ENCODE assay signal across 9 mouse cellular contexts in genomic region chr15:78527973-78528372, GRCm38 (mm10). TPM values are rescaled to one million over a fixed set of nuclear protein-coding genes. Genes with fewer than 3 reads are reported as not detected.
A peak's percentile ranks its signal among the peaks of the same experiment; 100 is the strongest.
DNase-seq lines count a peak whose midpoint lies in the region; ATAC-seq and TF ChIP-seq lines count a peak whose summit lies in the region.
"Had no signal": no experiment of that assay in that cellular context is flagged by ENCODE, and none has a peak within 500 bp of the region (broad histone marks: within the 10 kb centered on the region; RNA-seq: fewer than 3 reads in every experiment).

No protein-coding gene starts in this region.

- no peaks in the 10 kb centered on the region for H3K36me3 ChIP-seq in hindbrain, postnatal 0 days (ENCODE audit: insufficient read depth, low read length)
- no peaks in the 10 kb centered on the region for H3K36me3 ChIP-seq in hindbrain, embryonic 10.5 days
- H3K36me3 ChIP-seq in embryonic facial prominence, embryonic 15.5 days: peaks cover 16% of the 10 kb centered on the region
- no peaks in the 10 kb centered on the region for H3K36me3 ChIP-seq in kidney, adult 2 months (ENCODE audit: control insufficient read depth, insufficient read depth, low read length)

- no peak overlapping the region for H3K4me2 ChIP-seq in hindbrain, postnatal 0 days (ENCODE audit: low read depth, low read length)
- H3K4me2 ChIP-seq in embryonic facial prominence, embryonic 15.5 days (replicated peaks): peak overlapping the region; percentile 60

- no peak for ATAC-seq in hindbrain, postnatal 0 days
- ATAC-seq in embryonic facial prominence, embryonic 15.5 days (ENCODE audit: insufficient number of reproducible peaks, low FRiP score, low TSS enrichment, low read depth): no peak
- no peak for ATAC-seq in granulocyte monocyte progenitor cell, adult 5-6 weeks (replicated peaks; ENCODE audit: poor library complexity, severe bottlenecking)

- no peak for TF ChIP-seq CTCF in hindbrain, postnatal 0 days (IDR thresholded peaks at IDR 0.05; ENCODE audit: low read depth)
- TF ChIP-seq CTCF in kidney, adult 2 months (conservative IDR thresholded peaks at IDR 0.05; ENCODE audit: insufficient read depth, insufficient read length, low read depth, low read length): no peak

- DNase-seq in hindbrain, postnatal 0 days (ENCODE audit: low spot score): peak; percentile 52
- no peak for DNase-seq in hindbrain, embryonic 10.5 days (ENCODE audit: low spot score)
- DNase-seq in CD4-positive helper T cell, adult 2 months (ENCODE audit: low read depth, low spot score): peak; percentile 82
- peak; percentile 46 for DNase-seq in kidney, adult 2 months
- peak; percentile 59 for DNase-seq in lung, postnatal 36 days
- no peak for DNase-seq in embryo, embryonic 9.5 days (ENCODE audit: extremely low spot score)

- H3K9me3 ChIP-seq in hindbrain, postnatal 0 days (ENCODE audit: low read length): no peaks in the 10 kb centered on the region
- H3K9me3 ChIP-seq in hindbrain, embryonic 10.5 days: no peaks in the 10 kb centered on the region
- H3K9me3 ChIP-seq in embryonic facial prominence, embryonic 15.5 days (replicated peaks): no peaks in the 10 kb centered on the region

- TF ChIP-seq POLR2A in kidney, adult 2 months (IDR thresholded peaks at IDR 0.05; ENCODE audit: low read depth, low read length): no peak

- peaks cover 20% of the 10 kb centered on the region for H3K4me1 ChIP-seq in hindbrain, postnatal 0 days (ENCODE audit: insufficient read depth, low read length)
- H3K4me1 ChIP-seq in hindbrain, embryonic 10.5 days (replicated peaks): peaks cover 59% of the 10 kb centered on the region
- peaks cover 45% of the 10 kb centered on the region for H3K4me1 ChIP-seq in embryonic facial prominence, embryonic 15.5 days
- peaks cover 8% of the 10 kb centered on the region; the same call in 1 of the 2 replicates for H3K4me1 ChIP-seq in kidney, adult 2 months (ENCODE audit: control insufficient read depth, insufficient read depth, low read length)

- H3K4me3 ChIP-seq in hindbrain, postnatal 0 days (ENCODE audit: low read length): no peak overlapping the region
- H3K4me3 ChIP-seq in hindbrain, embryonic 10.5 days: no peak overlapping the region
- H3K4me3 ChIP-seq in embryonic facial prominence, embryonic 15.5 days (replicated peaks): no peak overlapping the region
- no peak overlapping the region for H3K4me3 ChIP-seq in kidney, adult 2 months (ENCODE audit: insufficient read depth, low read depth, low read length)

- no peak overlapping the region for H3K27ac ChIP-seq in hindbrain, postnatal 0 days
- H3K27ac ChIP-seq in hindbrain, embryonic 10.5 days: no peak overlapping the region
- H3K27ac ChIP-seq in embryonic facial prominence, embryonic 15.5 days (replicated peaks): peak overlapping the region; percentile 85; the same call in 1 of the 2 replicates
- peak overlapping the region; percentile 8; the same call in 1 of the 2 replicates for H3K27ac ChIP-seq in kidney, adult 2 months (ENCODE audit: insufficient read depth, low read depth, low read length)

- no peaks in the 10 kb centered on the region for H3K27me3 ChIP-seq in hindbrain, postnatal 0 days (ENCODE audit: insufficient read depth, low read length)
- peaks cover 19% of the 10 kb centered on the region for H3K27me3 ChIP-seq in hindbrain, embryonic 10.5 days (ENCODE audit: insufficient read depth, poor library complexity, severe bottlenecking)
- no peaks in the 10 kb centered on the region for H3K27me3 ChIP-seq in embryonic facial prominence, embryonic 15.5 days
- no peaks in the 10 kb centered on the region for H3K27me3 ChIP-seq in kidney, adult 2 months (replicated peaks; ENCODE audit: control insufficient read depth, insufficient read depth, low read length)

- no peak overlapping the region for H3K9ac ChIP-seq in hindbrain, postnatal 0 days (replicated peaks; ENCODE audit: low read length)
- no peak overlapping the region for H3K9ac ChIP-seq in embryonic facial prominence, embryonic 15.5 days

- WGBS in hindbrain, postnatal 0 days: 76% methylated on average over 7 of the region's 7 CpGs
- WGBS in hindbrain, embryonic 10.5 days: 90% methylated on average over 7 of the region's 7 CpGs
- WGBS in embryonic facial prominence, embryonic 15.5 days: 66% methylated on average over 7 of the region's 7 CpGs
- 57% methylated on average over 7 of the region's 7 CpGs for WGBS in kidney, adult 2 months

RNA-seq across cellular contexts. Expression of gene C1qtnf6, which starts 3.2 kb away (rescaled TPM):
- total RNA-seq in hindbrain, postnatal 0 days (2014; rRNA removed): 3.1 and 6.1 TPM in 2 replicates
- polyA plus RNA-seq in hindbrain, postnatal 0 days (2015; fragmentation: Nextera tagmentation; extraction: Ambion mirVana): 10.0 and 10.2 TPM in 2 replicates
- polyA plus RNA-seq in hindbrain, embryonic 10.5 days (2016; fragmentation: Nextera tagmentation; extraction: Ambion mirVana): 9.8 and 9.9 TPM in 2 replicates
- polyA plus RNA-seq in embryonic facial prominence, embryonic 15.5 days (2015; fragmentation: Nextera tagmentation; extraction: Ambion mirVana): 64.2 and 65.9 TPM in 2 replicates
- polyA plus RNA-seq in kidney, adult 2 months (2012; rRNA removed): 14.3 and 17.0 TPM in 2 replicates
- total RNA-seq in granulocyte monocyte progenitor cell, adult 5-6 weeks (2014; fragmentation: Nextera tagmentation): 8.1 and 9.1 TPM in 2 replicates
- 1.0 and 1.5 TPM in 2 replicates for total RNA-seq in granulocyte monocyte progenitor cell, adult 5-6 weeks (2017)

RNA-seq across cellular contexts. Expression of gene Sstr3, which starts 16.5 kb away (rescaled TPM):
- 3.1 and 4.0 TPM in 2 replicates for total RNA-seq in hindbrain, postnatal 0 days (2014; rRNA removed)
- polyA plus RNA-seq in hindbrain, postnatal 0 days (2015; fragmentation: Nextera tagmentation; extraction: Ambion mirVana): 0.97 and 1.0 TPM in 2 replicates
- 0.04 and 0.22 TPM in 2 replicates for polyA plus RNA-seq in hindbrain, embryonic 10.5 days (2016; fragmentation: Nextera tagmentation; extraction: Ambion mirVana)
- polyA plus RNA-seq in embryonic facial prominence, embryonic 15.5 days (2015; fragmentation: Nextera tagmentation; extraction: Ambion mirVana): not detected in 2 replicates
- 0.17 and 0.29 TPM in 2 replicates for polyA plus RNA-seq in kidney, adult 2 months (2012; rRNA removed)
- total RNA-seq in granulocyte monocyte progenitor cell, adult 5-6 weeks (2014; fragmentation: Nextera tagmentation): not detected in 2 replicates
- total RNA-seq in granulocyte monocyte progenitor cell, adult 5-6 weeks (2017): not detected in 2 replicates
- total RNA-seq: neutrophil, adult 5-6 weeks had no signal

RNA-seq across cellular contexts. Expression of gene Il2rb, which starts 32.9 kb away (rescaled TPM):
- 0.10 and 0.29 TPM in 2 replicates for total RNA-seq in hindbrain, postnatal 0 days (2014; rRNA removed)
- 0.40 and 0.58 TPM in 2 replicates for polyA plus RNA-seq in hindbrain, postnatal 0 days (2015; fragmentation: Nextera tagmentation; extraction: Ambion mirVana)
- polyA plus RNA-seq in hindbrain, embryonic 10.5 days (2016; fragmentation: Nextera tagmentation; extraction: Ambion mirVana): not detected in 2 replicates
- 0.24 and 0.41 TPM in 2 replicates for polyA plus RNA-seq in embryonic facial prominence, embryonic 15.5 days (2015; fragmentation: Nextera tagmentation; extraction: Ambion mirVana)
- 2.2 and 6.3 TPM in 2 replicates for polyA plus RNA-seq in kidney, adult 2 months (2012; rRNA removed)
- total RNA-seq in granulocyte monocyte progenitor cell, adult 5-6 weeks (2014; fragmentation: Nextera tagmentation): not detected in 2 replicates
- not detected in 2 replicates for total RNA-seq in granulocyte monocyte progenitor cell, adult 5-6 weeks (2017)

RNA-seq across cellular contexts. Expression of gene Rac2, which starts 44.6 kb away (rescaled TPM):
- 2.0 and 3.4 TPM in 2 replicates for total RNA-seq in hindbrain, postnatal 0 days (2014; rRNA removed)
- polyA plus RNA-seq in hindbrain, postnatal 0 days (2015; fragmentation: Nextera tagmentation; extraction: Ambion mirVana): 5.0 and 6.8 TPM in 2 replicates
- 7.8 and 8.1 TPM in 2 replicates for polyA plus RNA-seq in hindbrain, embryonic 10.5 days (2016; fragmentation: Nextera tagmentation; extraction: Ambion mirVana)
- 34.6 and 37.1 TPM in 2 replicates for polyA plus RNA-seq in embryonic facial prominence, embryonic 15.5 days (2015; fragmentation: Nextera tagmentation; extraction: Ambion mirVana)
- 32.3 and 117 TPM in 2 replicates for polyA plus RNA-seq in kidney, adult 2 months (2012; rRNA removed)
- 325 and 431 TPM in 2 replicates for total RNA-seq in granulocyte monocyte progenitor cell, adult 5-6 weeks (2014; fragmentation: Nextera tagmentation)
- 94.7 and 105 TPM in 2 replicates for total RNA-seq in granulocyte monocyte progenitor cell, adult 5-6 weeks (2017)

RNA-seq across cellular contexts. Expression of gene Tmprss6, which starts 59.5 kb away (rescaled TPM):
- total RNA-seq in hindbrain, postnatal 0 days (2014; rRNA removed): 0.25 and 0.42 TPM in 2 replicates
- 0.32 and 0.44 TPM in 2 replicates for polyA plus RNA-seq in hindbrain, postnatal 0 days (2015; fragmentation: Nextera tagmentation; extraction: Ambion mirVana)
- polyA plus RNA-seq in hindbrain, embryonic 10.5 days (2016; fragmentation: Nextera tagmentation; extraction: Ambion mirVana): not detected in 2 replicates
- 2.7 and 3.4 TPM in 2 replicates for polyA plus RNA-seq in embryonic facial prominence, embryonic 15.5 days (2015; fragmentation: Nextera tagmentation; extraction: Ambion mirVana)
- polyA plus RNA-seq in kidney, adult 2 months (2012; rRNA removed): 2.7 and 5.7 TPM in 2 replicates
- not detected in 2 replicates for total RNA-seq in granulocyte monocyte progenitor cell, adult 5-6 weeks (2014; fragmentation: Nextera tagmentation)
- not detected in 2 replicates for total RNA-seq in granulocyte monocyte progenitor cell, adult 5-6 weeks (2017)
- total RNA-seq: neutrophil, adult 5-6 weeks had no signal

Comparison
In these comparisons a context has a peak if more than half of its experiments do, and no peak if none do; other contexts are left out.
1. DNase-seq: peak in hindbrain, postnatal 0 days (single experiment), CD4-positive helper T cell, adult 2 months (single experiment), kidney, adult 2 months (single experiment) and lung, postnatal 36 days (single experiment); none in hindbrain, embryonic 10.5 days (single experiment) and embryo, embryonic 9.5 days (single experiment).
2. H3K27ac ChIP-seq: peak in embryonic facial prominence, embryonic 15.5 days (single experiment) and kidney, adult 2 months (single experiment); none in hindbrain, postnatal 0 days (single experiment) and hindbrain, embryonic 10.5 days (single experiment).